In the genomic region with DNA sequence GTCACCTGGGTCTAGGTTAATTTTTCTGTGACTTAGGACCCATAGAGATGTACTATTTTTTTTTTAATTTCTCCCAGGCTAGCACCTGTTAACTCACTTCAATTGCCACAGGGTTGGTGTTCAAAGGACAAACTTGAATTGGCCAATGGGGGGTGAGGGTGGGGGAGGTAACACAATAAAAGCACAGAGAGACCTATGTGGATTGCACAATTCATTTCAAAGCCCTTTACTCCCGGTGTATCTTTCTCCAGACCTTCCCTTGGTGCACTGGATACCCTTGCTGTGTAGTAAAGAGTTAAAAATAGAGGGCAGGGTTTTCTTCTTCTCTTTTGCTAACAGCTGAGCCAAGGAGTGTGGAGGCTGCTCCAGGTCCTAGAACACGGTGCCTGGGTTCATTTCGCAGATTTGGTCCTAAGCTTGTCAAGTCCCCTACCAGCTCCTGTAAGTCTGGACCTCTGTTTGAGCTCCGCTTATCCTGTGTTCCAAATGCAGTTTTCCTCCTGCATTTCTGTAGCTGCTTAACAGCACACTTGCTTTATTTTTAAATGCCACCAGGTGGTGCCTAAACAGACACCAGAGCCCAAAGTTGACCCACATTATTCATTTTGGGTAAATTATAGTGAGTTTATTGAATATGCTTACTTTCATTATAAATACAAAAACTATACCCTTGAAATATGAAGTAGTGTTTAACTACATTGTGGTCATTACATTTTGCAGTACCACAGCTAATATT, we compare ENCODE assay signal across 12 mouse cellular contexts. TPM values are rescaled to one million over a fixed set of nuclear protein-coding genes. Genes with fewer than 3 reads are reported as not detected.
DNase-seq lines count a peak whose midpoint lies in the region; ATAC-seq and TF ChIP-seq lines count a peak whose summit lies in the region.
"Had no signal": no experiment of that assay in that cellular context is flagged by ENCODE, and none has a peak within 500 bp of the region (broad histone marks: within the 10 kb centered on the region; RNA-seq: fewer than 3 reads in every experiment).

No protein-coding gene starts in this region.

- DNase-seq in forebrain, postnatal 0 days: no peak
- DNase-seq in forebrain, embryonic 11.5 days (ENCODE audit: low spot score): no peak
- DNase-seq in liver (peak; percentile 8), NIH3T3 (ENCODE audit: low read depth) (peak; percentile 51)
- no peak for DNase-seq in liver, embryonic 11.5 days (ENCODE audit: low spot score)
- DNase-seq in left cerebral cortex, postnatal 10 days (ENCODE audit: extremely low spot score in 1 of 2, low spot score in 2 of 2): no peak
- no peak for DNase-seq in urinary bladder, postnatal 25 days (ENCODE audit: low spot score)
- DNase-seq: cerebellum, adult 11 months had no signal

- no peaks in the 10 kb centered on the region for H3K4me1 ChIP-seq in forebrain, postnatal 0 days (ENCODE audit: insufficient read depth)
- no peaks in the 10 kb centered on the region for H3K4me1 ChIP-seq in forebrain, embryonic 11.5 days (replicated peaks; ENCODE audit: control insufficient read depth, insufficient read depth, low read length)
- no peaks in the 10 kb centered on the region for H3K4me1 ChIP-seq in liver, embryonic 11.5 days (replicated peaks; ENCODE audit: control insufficient read depth, insufficient read depth, low read length)
- no peaks in the 10 kb centered on the region; the same call in none of the 2 replicates for H3K4me1 ChIP-seq in liver, embryonic 16.5 days (ENCODE audit: control insufficient read depth, low read depth, low read length)
- H3K4me1 ChIP-seq: hindbrain, embryonic 13.5 days; midbrain, embryonic 12.5 days had no signal

- no peak overlapping the region for H3K27ac ChIP-seq in forebrain, postnatal 0 days (ENCODE audit: low read depth, low read length)
- H3K27ac ChIP-seq in forebrain, embryonic 11.5 days (ENCODE audit: low read depth, low read length): no peak overlapping the region
- H3K27ac ChIP-seq in liver, embryonic 11.5 days (ENCODE audit: low read depth, low read length): no peak overlapping the region
- no peak overlapping the region for H3K27ac ChIP-seq in liver, embryonic 16.5 days (ENCODE audit: low read length)
- H3K27ac ChIP-seq: hindbrain, embryonic 13.5 days; liver, embryonic 15.5 days; midbrain, embryonic 12.5 days had no signal

- H3K9me3 ChIP-seq in forebrain, postnatal 0 days (ENCODE audit: low read length): no peaks in the 10 kb centered on the region
- no peaks in the 10 kb centered on the region for H3K9me3 ChIP-seq in forebrain, embryonic 11.5 days (ENCODE audit: control insufficient read depth, low read length)
- H3K9me3 ChIP-seq in liver, embryonic 11.5 days (ENCODE audit: control insufficient read depth, low read length): no peaks in the 10 kb centered on the region
- no peaks in the 10 kb centered on the region for H3K9me3 ChIP-seq in liver, embryonic 16.5 days (replicated peaks; ENCODE audit: control insufficient read depth, low read length)
- H3K9me3 ChIP-seq: hindbrain, embryonic 13.5 days; liver, embryonic 15.5 days; midbrain, embryonic 12.5 days had no signal

- H3K4me3 ChIP-seq in forebrain, postnatal 0 days (ENCODE audit: low read depth, low read length): no peak overlapping the region
- H3K4me3 ChIP-seq in forebrain, embryonic 11.5 days (ENCODE audit: low read depth, low read length): no peak overlapping the region
- H3K4me3 ChIP-seq in liver, embryonic 11.5 days (ENCODE audit: low read depth, low read length): no peak overlapping the region
- H3K4me3 ChIP-seq in liver, embryonic 16.5 days (ENCODE audit: low read depth, low read length): no peak overlapping the region
- H3K4me3 ChIP-seq: hindbrain, embryonic 13.5 days; liver, embryonic 15.5 days; midbrain, embryonic 12.5 days had no signal

- no peaks in the 10 kb centered on the region for H3K27me3 ChIP-seq in forebrain, postnatal 0 days (ENCODE audit: insufficient read depth, low read length)
- no peaks in the 10 kb centered on the region for H3K27me3 ChIP-seq in forebrain, embryonic 11.5 days (ENCODE audit: control insufficient read depth, insufficient read depth, low read length)
- no peaks in the 10 kb centered on the region for H3K27me3 ChIP-seq in liver, embryonic 11.5 days (replicated peaks; ENCODE audit: control insufficient read depth, insufficient read depth, low read length)
- H3K27me3 ChIP-seq in liver, embryonic 16.5 days (ENCODE audit: control insufficient read depth, insufficient read depth, low read depth, low read length): no peaks in the 10 kb centered on the region
- H3K27me3 ChIP-seq: hindbrain, embryonic 13.5 days; liver, embryonic 15.5 days; midbrain, embryonic 12.5 days had no signal

- H3K9ac ChIP-seq in forebrain, postnatal 0 days: no peak overlapping the region
- H3K9ac ChIP-seq in forebrain, embryonic 11.5 days (ENCODE audit: low read length): no peak overlapping the region
- H3K9ac ChIP-seq in liver, embryonic 11.5 days (ENCODE audit: low read depth, low read length): no peak overlapping the region
- no peak overlapping the region for H3K9ac ChIP-seq in liver, embryonic 16.5 days (ENCODE audit: low read depth, low read length)
- H3K9ac ChIP-seq: hindbrain, embryonic 13.5 days; liver, embryonic 15.5 days; midbrain, embryonic 12.5 days had no signal

- peak; percentile 48 for TF ChIP-seq CTCF in forebrain, postnatal 0 days (IDR thresholded peaks at IDR 0.05; ENCODE audit: low read depth)

- H3K4me2 ChIP-seq in forebrain, postnatal 0 days (ENCODE audit: low read depth): no peak overlapping the region
- H3K4me2 ChIP-seq in forebrain, embryonic 11.5 days (ENCODE audit: low read depth, low read length, severe bottlenecking): no peak overlapping the region
- no peak overlapping the region for H3K4me2 ChIP-seq in liver, embryonic 11.5 days
- H3K4me2 ChIP-seq in liver, embryonic 16.5 days (ENCODE audit: low read depth, low read length): no peak overlapping the region
- H3K4me2 ChIP-seq: hindbrain, embryonic 13.5 days; liver, embryonic 15.5 days; midbrain, embryonic 12.5 days had no signal

- no peak for ATAC-seq in forebrain, postnatal 0 days
- ATAC-seq in forebrain, embryonic 11.5 days (replicated peaks; ENCODE audit: low FRiP score): no peak
- ATAC-seq in liver, embryonic 11.5 days (replicated peaks; ENCODE audit: low FRiP score): no peak
- ATAC-seq in liver, embryonic 16.5 days (ENCODE audit: low read depth): peak; percentile 76

- H3K36me3 ChIP-seq in forebrain, postnatal 0 days (ENCODE audit: insufficient read depth): no peaks in the 10 kb centered on the region
- no peaks in the 10 kb centered on the region for H3K36me3 ChIP-seq in forebrain, embryonic 11.5 days (ENCODE audit: control insufficient read depth, insufficient read depth, low read length)
- no peaks in the 10 kb centered on the region for H3K36me3 ChIP-seq in liver, embryonic 11.5 days (ENCODE audit: control insufficient read depth, insufficient read depth, low read length)
- no peaks in the 10 kb centered on the region for H3K36me3 ChIP-seq in liver, embryonic 16.5 days (ENCODE audit: control insufficient read depth, insufficient read depth)
- H3K36me3 ChIP-seq: hindbrain, embryonic 13.5 days; liver, embryonic 15.5 days; midbrain, embryonic 12.5 days had no signal

- 74% methylated on average over 4 of the region's 4 CpGs for WGBS in forebrain, postnatal 0 days
- WGBS in forebrain, embryonic 11.5 days: 82% methylated on average over 4 of the region's 4 CpGs
- 57% methylated on average over 4 of the region's 4 CpGs for WGBS in liver, embryonic 11.5 days
- 44% methylated on average over 4 of the region's 4 CpGs for WGBS in liver, embryonic 16.5 days (ENCODE audit: insufficient replicate concordance)

- intact Hi-C loops in left cerebral cortex, postnatal 10 days (cut with DNase I): no loop called here

RNA-seq across cellular contexts. Expression of gene Cers6, which starts 38.9 kb away (rescaled TPM):
- 67.8 and 81.7 TPM in 2 replicates for total RNA-seq in forebrain, postnatal 0 days (2014; rRNA removed)
- 19.6 and 26.7 TPM in 2 replicates for polyA plus RNA-seq in forebrain, postnatal 0 days (2015; fragmentation: Nextera tagmentation; extraction: Ambion mirVana)
- 32.3 and 34.6 TPM in 2 replicates for polyA plus RNA-seq in forebrain, embryonic 11.5 days (2014; fragmentation: Nextera tagmentation; extraction: Ambion mirVana)
- polyA plus RNA-seq in liver, embryonic 11.5 days (2014; fragmentation: Nextera tagmentation; extraction: Ambion mirVana): 14.9 and 17.6 TPM in 2 replicates
- 10.2 and 10.7 TPM in 2 replicates for polyA plus RNA-seq in liver, embryonic 16.5 days (2015; fragmentation: Nextera tagmentation; extraction: Ambion mirVana)
- total RNA-seq in left cerebral cortex, postnatal 10 days (2021): 10 to 100 TPM; 63.9 to 67.0 TPM

Comparison
In these comparisons a context has a peak if more than half of its experiments do, and no peak if none do; other contexts are left out.
1. DNase-seq: peak in liver (single experiment) and NIH3T3 (single experiment); none in forebrain, postnatal 0 days (single experiment), forebrain, embryonic 11.5 days (single experiment), liver, embryonic 11.5 days (single experiment), left cerebral cortex, postnatal 10 days (0 of 2) and urinary bladder, postnatal 25 days (single experiment).